Mouse (Mus musculus) lung, postnatal 0 days (tissue): ENCODE data around the gene Suclg2. TPM values are rescaled to one million over a fixed set of nuclear protein-coding genes. Genes with fewer than 3 reads are reported as not detected.

Experiments used
- ATAC-seq: fragments of 200-750 bp; cut with Nextera tagmentation; 2 replicates; pipeline ENCODE4 v1.8.0; 2017; ENCODE audit warnings: moderate library complexity
- DNase-seq: peaks from one replicate; pipeline ENCODE4 v3.0.0-alpha.2; 2016; ENCODE audit warnings: low spot score
- H3K27ac ChIP-seq: fragments of 300-500 bp; sonication (generic); 2 replicates; pipeline ENCODE4 v1.5.1; 2014; ENCODE audit warnings: antibody characterized with exemption, mild to moderate bottlenecking, low read length, mixed read lengths
- H3K27me3 ChIP-seq: fragments of 300-500 bp; sonication (generic); replicated peaks from 2 replicates; pipeline ENCODE4 v1.6.1; 2014; ENCODE audit warnings: low read length, mixed read lengths; ENCODE audit not compliant: insufficient read depth
- H3K36me3 ChIP-seq: fragments of 300-500 bp; sonication (generic); 2 replicates; pipeline ENCODE4 v1.6.1; 2014; ENCODE audit warnings: low read length, mixed read lengths; ENCODE audit not compliant: insufficient read depth
- H3K4me1 ChIP-seq: fragments of 300-500 bp; sonication (generic); 2 replicates; pipeline ENCODE4 v1.6.1; 2014; ENCODE audit warnings: antibody characterized with exemption, low read depth, low read length, mixed read lengths; ENCODE audit not compliant: insufficient read depth
- H3K4me2 ChIP-seq: fragments of 300-500 bp; sonication (generic); replicated peaks from 2 replicates; pipeline ENCODE4 v1.6.1; 2014; ENCODE audit warnings: low read depth, mild to moderate bottlenecking, low read length, moderate library complexity, mixed read lengths
- H3K4me3 ChIP-seq: fragments of 300-500 bp; sonication (generic); 2 replicates; pipeline ENCODE4 v1.5.1; 2014; ENCODE audit warnings: low read depth, low read length
- H3K9ac ChIP-seq: fragments of 300-500 bp; sonication (generic); replicated peaks from 2 replicates; pipeline ENCODE4 v1.6.1; 2014; ENCODE audit warnings: low read depth, mild to moderate bottlenecking
- H3K9me3 ChIP-seq: fragments of 300-500 bp; sonication (generic); 2 replicates; pipeline ENCODE4 v1.6.1; 2016; ENCODE audit warnings: low read length, mixed read lengths
- CTCF ChIP-seq: IDR thresholded peaks from 2 replicates; pipeline ENCODE4 v1.5.1; 2016; ENCODE audit warnings: antibody characterized with exemption, mild to moderate bottlenecking
- EP300 ChIP-seq: IDR thresholded peaks from 2 replicates; pipeline ENCODE4 v1.6.1; 2016; ENCODE audit warnings: antibody characterized with exemption, mild to moderate bottlenecking, control low read depth
- WGBS: fragments of 180-500 bp; shearing (Covaris S2); extraction: QIAGEN DNeasy Blood & Tissue Kit; methylation state at CpG from one replicate; pipeline ENCODE4 v1.1.7; 2014; 5-methylcytosine and 5-hydroxymethylcytosine counted together
- polyA plus RNA-seq: library from polyadenylated mRNA; unstranded; fragments of >200 nt; fragmentation: Nextera tagmentation; extraction: Ambion mirVana; gene quantifications from 2 replicates; pipeline ENCODE4 v1.2.1, GENCODE M21; 2015

Suclg2 gene
- polyA plus RNA-seq, 1 experiment from 2014 or later: 37.4 TPM

DNA sequence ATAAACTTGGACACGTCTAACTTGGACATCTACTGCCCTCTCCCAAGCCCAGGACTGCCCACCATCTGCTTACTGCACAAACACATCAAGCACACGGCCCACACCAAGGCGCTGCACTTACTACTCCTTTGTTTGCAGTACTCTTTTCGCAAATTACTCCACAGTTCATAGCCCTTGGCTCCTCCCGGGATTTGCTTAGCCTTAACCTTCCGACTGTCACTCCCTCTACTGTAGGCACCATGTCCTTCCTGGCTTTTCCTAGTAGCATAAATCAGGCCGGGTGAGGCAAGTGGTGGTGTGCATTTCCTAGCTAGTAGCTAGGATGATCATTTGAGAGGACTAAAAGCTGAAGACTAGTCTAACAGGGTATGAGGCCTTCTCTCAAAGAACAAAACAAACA is 16.8 kb downstream of the Suclg2 start:
- DNase-seq: no peak
- H3K9me3 ChIP-seq: no peaks in the 10 kb centered on the region
- H3K4me3 ChIP-seq: no peak overlapping the region
- no peaks in the 10 kb centered on the region for H3K27me3 ChIP-seq
- TF ChIP-seq CTCF: 0 out of 2 replicates have a peak, but pooled peaks have one; percentile 17
- TF ChIP-seq EP300: no peak
- no peak overlapping the region for H3K4me2 ChIP-seq
- ATAC-seq: peak; percentile 19
- WGBS: 27% methylated on average over 7 of the region's 7 CpGs
- H3K9ac ChIP-seq: no peak overlapping the region
- H3K36me3 ChIP-seq: no peaks in the 10 kb centered on the region
- H3K27ac ChIP-seq: 0 out of 2 replicates have a peak overlapping the region, but pooled peaks have one; percentile 26
- H3K4me1 ChIP-seq: peaks cover 7% of the 10 kb centered on the region; the same call in 1 of the 2 replicates

DNA sequence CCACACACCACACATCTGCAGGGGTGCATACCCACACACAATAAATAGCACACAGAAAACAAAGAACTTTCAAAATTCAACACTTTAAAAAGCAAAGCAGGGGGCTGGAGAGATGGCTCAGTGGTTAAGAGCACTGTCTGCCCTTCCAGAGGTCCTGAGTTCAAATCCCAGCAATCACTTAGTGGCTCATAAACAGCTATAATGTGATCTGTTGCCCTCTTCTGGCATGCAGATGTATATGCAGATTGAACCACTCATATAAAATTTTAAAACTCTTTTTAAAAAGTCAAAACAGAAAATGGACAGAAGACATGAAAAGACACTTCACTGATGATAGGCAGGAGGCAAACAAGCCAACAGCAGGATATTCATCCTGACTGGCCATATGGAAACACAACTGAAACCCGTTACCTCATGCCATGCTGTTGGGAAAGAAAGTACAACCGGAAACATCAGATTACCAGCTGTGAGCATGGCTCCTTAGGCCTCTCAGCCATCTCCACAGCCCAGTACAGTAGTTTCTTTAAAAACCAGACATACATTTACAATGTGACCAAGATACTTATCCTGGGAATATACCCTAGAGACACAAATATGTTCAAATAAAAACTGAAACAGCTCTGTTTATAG is 17.5 kb downstream of the Suclg2 start:
- WGBS: 79% methylated on average over 2 of the region's 2 CpGs

GRCm38 (mm10) chr6:95700191-95700590 is 18.4 kb downstream of the Suclg2 start:
- no peaks in the 10 kb centered on the region for H3K36me3 ChIP-seq
- no peaks in the 10 kb centered on the region for H3K27me3 ChIP-seq
- DNase-seq: peak; percentile 7
- H3K9ac ChIP-seq: no peak overlapping the region
- 65% methylated on average over 5 of the region's 5 CpGs for WGBS
- H3K27ac ChIP-seq: no peak overlapping the region
- 0 out of 2 replicates have a peak, but pooled peaks have one; percentile 43 for TF ChIP-seq EP300
- no peak for TF ChIP-seq CTCF
- peak; percentile 43; the same call in 1 of the 2 replicates for ATAC-seq
- no peak overlapping the region for H3K4me2 ChIP-seq
- no peaks in the 10 kb centered on the region for H3K9me3 ChIP-seq
- H3K4me1 ChIP-seq: peaks cover 7% of the 10 kb centered on the region; the same call in 1 of the 2 replicates
- no peak overlapping the region for H3K4me3 ChIP-seq

More for the DNA sequence above, 17.5 kb downstream of the Suclg2 start:
- H3K27ac ChIP-seq: 0 out of 2 replicates have a peak overlapping the region, but pooled peaks have one; percentile 21
- H3K4me3 ChIP-seq: no peak overlapping the region
- TF ChIP-seq EP300 (no peak), CTCF (peak; percentile 27; the same call in 1 of the 2 replicates)
- H3K9ac ChIP-seq: no peak overlapping the region
- no peaks in the 10 kb centered on the region for H3K27me3 ChIP-seq
- no peaks in the 10 kb centered on the region for H3K36me3 ChIP-seq
- ATAC-seq (no peak), DNase-seq (no peak)
- H3K9me3 ChIP-seq: no peaks in the 10 kb centered on the region
- no peak overlapping the region for H3K4me2 ChIP-seq
- H3K4me1 ChIP-seq: peaks cover 7% of the 10 kb centered on the region; the same call in 1 of the 2 replicates

GRCm38 (mm10) chr6:95699326-95699725 is 19.3 kb downstream of the Suclg2 start:
- Histone ChIP-seq H3K4me2 (no peak overlapping the region), H3K4me3 (no peak overlapping the region)
- 73% methylated on average over 3 of the region's 3 CpGs for WGBS

GRCm38 (mm10) chr6:95698536-95699162 is 20.0 kb downstream of the Suclg2 start:
- H3K4me2 ChIP-seq: no peak overlapping the region
- H3K4me3 ChIP-seq: no peak overlapping the region
- no peaks in the 10 kb centered on the region for H3K36me3 ChIP-seq
- no peaks in the 10 kb centered on the region for H3K9me3 ChIP-seq
- H3K4me1 ChIP-seq: peaks cover 7% of the 10 kb centered on the region; the same call in 1 of the 2 replicates
- H3K9ac ChIP-seq: no peak overlapping the region
- no peak overlapping the region for H3K27ac ChIP-seq
- 46% methylated on average over 4 of the region's 6 CpGs for WGBS
- ATAC-seq (peak; percentile 14), DNase-seq (no peak)
- no peaks in the 10 kb centered on the region for H3K27me3 ChIP-seq
- no peak for TF ChIP-seq CTCF

More at GRCm38 (mm10) chr6:95699326-95699725, 19.3 kb downstream of the Suclg2 start:
- TF ChIP-seq EP300: no peak
- TF ChIP-seq CTCF: no peak
- Histone ChIP-seq H3K36me3 (no peaks in the 10 kb centered on the region), H3K9me3 (no peaks in the 10 kb centered on the region), H3K27me3 (no peaks in the 10 kb centered on the region), H3K27ac (no peak overlapping the region), H3K4me1 (peaks cover 7% of the 10 kb centered on the region; the same call in 1 of the 2 replicates), H3K9ac (no peak overlapping the region)
- no peak for DNase-seq
- ATAC-seq: no peak

- 77% methylated on average over 4 of the region's 4 CpGs for WGBS
- Histone ChIP-seq H3K9ac (no peak overlapping the region), H3K27me3 (no peaks in the 10 kb centered on the region), H3K27ac (no peak overlapping the region), H3K36me3 (no peaks in the 10 kb centered on the region), H3K4me2 (no peak overlapping the region), H3K4me1 (no peaks in the 10 kb centered on the region; the same call in 1 of the 2 replicates), H3K9me3 (no peaks in the 10 kb centered on the region), H3K4me3 (no peak overlapping the region)
- TF ChIP-seq EP300 (no peak), CTCF (no peak)
- no peak for ATAC-seq
- no peak for DNase-seq
Observed at GRCm38 (mm10) chr6:95694910-95695309, 23.7 kb downstream of the Suclg2 start.
